Mouse (Mus musculus): ENCODE data around the gene Rptor. TPM values are rescaled to one million over a fixed set of nuclear protein-coding genes. Genes with fewer than 3 reads are reported as not detected.
"Not testable (repeated sequence)": the region's sequence is repeated elsewhere in the genome, so short reads cannot be mapped to it uniquely, and the experiment has no call there.

Rptor gene
- total RNA-seq, 4 experiments from 2014 or later = 59.2 to 68.7 (median 63.5) TPM

DNA sequence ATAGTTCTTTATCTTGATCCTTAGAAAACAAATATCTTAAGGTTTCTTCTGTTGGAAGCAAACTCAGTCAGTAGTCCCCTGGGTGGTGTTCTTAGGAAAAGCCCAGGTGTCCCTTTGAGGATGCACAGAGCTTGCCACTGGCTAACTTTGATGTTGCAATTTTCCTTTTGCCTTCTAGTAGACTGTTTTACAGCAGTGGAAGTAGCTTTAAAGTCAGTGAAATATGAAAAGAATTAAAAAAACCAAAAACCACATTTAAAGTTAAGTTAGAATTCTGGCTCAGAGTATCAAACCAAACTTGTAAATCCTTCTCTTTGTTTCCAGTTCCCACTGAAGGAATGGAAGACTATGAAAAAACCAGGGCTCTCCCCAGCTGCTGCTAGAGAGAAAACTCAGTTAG lies 47.8 kb downstream of the Rptor start:
- DNase-seq (ENCODE audit: low spot score in 2 of 2) = no peak

DNA sequence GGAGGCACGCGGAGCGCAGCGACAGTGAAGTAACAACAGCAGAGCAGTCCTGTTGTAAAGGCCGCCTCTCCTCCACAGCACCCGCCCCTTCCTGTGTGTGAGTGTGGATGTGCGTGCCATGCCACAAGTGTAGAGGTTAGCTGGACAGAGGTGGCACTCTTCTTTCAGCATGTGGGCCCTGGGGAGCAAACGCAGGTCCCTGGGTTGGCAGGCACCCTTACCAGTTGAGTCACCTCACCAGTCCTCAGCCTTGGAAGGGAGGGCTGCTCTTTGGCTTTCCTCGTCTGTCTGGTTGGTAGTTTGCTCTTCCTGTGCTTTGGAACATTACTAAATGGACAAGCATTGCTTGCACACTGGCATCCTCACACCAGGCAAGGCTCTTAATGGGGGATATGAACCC lies 50.6 kb downstream of the Rptor start:
- no peak for DNase-seq (ENCODE audit: low spot score in 2 of 2)

DNA sequence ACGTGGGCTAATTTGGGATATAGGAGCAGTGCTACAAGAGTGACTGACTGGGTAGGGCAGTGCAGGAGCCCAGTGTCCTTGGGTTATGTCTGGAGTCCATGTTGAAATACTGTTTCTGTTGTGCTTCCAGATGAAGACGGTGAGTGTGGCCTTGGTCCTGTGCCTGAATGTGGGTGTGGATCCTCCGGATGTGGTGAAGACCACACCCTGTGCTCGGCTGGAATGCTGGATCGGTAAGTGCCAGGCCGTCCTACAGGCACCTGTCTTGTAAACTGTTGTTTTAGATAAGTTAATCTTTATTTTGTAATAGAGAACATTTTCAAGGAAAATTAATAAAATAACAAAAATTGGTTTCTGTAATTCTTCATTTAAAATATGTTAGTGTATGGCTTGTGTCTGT lies 54.8 kb downstream of the Rptor start:
- no peak for DNase-seq (ENCODE audit: low spot score in 2 of 2)

DNA sequence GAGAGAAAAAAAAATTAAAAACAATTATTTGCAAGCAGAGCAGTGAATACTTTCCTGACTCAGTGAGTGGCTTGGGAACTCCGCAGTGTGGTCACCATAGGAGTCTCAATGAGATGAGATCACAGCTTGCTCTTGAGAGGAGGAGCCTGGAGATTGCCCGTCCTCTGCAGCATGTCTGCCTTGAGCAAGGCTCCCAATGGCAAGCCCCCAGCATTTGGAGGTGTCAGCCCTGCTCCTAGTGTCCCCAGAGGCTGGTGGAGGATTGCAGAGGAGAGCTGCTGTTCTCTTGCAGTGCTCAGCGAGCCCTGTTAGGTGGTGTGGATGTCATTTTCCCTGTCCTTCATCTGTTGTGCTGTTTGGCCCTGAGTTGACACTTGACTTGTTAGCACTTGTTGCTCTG lies 56.6 kb downstream of the Rptor start:
- DNase-seq (ENCODE audit: low spot score in 2 of 2) = no peak

DNA sequence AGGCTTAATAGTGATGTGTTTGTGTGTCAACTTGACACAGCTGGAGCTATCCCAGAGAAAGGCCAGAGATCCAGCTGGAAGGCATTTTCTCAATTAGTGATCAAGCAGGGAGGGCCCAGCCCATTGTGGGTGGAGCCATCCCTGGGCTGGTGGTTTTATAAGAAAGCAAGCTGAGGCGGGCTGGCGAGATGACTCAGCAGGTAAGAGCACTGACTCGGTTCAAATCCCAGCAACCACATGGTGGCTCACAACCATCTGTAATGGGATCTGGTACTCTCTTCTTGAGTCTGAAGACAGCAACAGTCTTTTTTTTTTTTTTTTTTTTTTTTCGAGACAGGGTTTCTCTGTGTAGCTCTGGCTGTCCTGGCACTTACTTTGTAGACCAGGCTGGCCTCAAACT lies 58.8 kb downstream of the Rptor start:
- DNase-seq (ENCODE audit: low spot score in 2 of 2) = not testable (repeated sequence)

DNA sequence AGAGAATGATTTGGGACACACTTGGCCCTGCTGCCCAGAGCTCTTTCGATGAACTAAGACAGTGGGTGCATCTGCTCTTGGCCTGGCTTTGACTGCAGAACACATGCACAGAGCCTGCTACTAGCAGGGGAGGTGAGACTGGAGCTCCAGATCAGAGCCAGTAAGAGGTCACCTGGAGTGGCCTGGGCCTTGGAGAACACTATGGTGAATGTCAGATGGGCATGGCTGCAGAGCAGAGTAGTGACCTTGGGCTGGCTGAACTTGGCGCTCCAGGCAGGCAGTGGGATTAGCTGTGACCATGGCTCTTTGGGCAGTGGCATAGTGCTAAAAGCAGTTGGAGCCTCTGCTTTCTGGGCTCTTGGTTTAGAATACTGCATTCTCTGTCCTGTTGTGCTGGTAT lies 61.2 kb downstream of the Rptor start:
- no peak for DNase-seq (ENCODE audit: low spot score in 2 of 2)

DNA sequence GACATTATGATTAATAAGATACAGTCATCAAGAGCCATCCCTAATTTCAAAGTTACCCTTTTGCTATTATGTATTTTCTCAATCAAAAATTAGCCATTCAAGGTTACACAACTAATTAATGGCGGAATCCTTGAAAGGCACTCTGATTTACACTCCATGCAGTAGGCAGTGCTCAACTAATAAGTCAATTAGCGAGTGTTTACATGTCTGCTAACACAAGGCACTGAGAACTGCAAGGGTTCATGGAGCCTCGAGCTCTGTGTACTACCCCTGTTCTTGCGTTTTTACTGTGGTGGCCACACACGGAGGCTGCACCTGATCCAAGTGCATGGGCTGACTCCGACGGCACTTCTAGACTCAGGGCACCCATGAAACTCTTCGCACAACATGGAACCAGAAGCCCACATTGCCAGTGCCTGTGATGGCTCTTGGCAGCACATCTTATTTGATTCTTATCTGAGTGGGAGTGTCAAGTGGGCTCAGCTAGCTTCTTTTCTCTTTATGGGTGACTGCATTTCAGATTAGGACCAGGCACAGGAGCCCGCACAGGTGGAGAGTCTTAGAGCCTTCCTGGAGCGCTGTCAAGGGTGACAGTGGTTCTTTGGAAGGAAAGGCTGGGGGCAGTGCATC lies 62.1 kb downstream of the Rptor start:
- no peak for DNase-seq (ENCODE audit: low spot score in 2 of 2)

DNA sequence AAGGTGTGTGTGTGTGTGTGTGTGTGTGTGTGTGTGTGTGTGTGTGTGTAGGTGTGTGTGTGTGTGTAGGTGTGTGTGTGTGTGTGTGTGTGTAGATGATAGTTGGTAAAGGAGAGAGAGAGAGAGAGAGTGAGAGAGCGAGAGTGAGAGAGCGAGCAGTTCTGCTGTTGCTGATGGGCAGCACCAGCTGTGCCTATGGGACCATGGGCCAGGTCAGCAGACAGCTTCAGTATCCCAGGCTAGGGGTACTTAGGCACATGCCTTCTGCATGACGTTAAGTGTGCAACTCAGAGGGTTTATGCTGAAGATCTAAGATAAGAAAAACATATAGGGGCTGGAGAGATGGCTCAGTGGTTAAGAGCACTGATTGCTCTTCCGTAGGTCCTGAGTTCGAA lies 62.6 kb downstream of the Rptor start:
- no peak for DNase-seq (ENCODE audit: low spot score in 2 of 2)

DNA sequence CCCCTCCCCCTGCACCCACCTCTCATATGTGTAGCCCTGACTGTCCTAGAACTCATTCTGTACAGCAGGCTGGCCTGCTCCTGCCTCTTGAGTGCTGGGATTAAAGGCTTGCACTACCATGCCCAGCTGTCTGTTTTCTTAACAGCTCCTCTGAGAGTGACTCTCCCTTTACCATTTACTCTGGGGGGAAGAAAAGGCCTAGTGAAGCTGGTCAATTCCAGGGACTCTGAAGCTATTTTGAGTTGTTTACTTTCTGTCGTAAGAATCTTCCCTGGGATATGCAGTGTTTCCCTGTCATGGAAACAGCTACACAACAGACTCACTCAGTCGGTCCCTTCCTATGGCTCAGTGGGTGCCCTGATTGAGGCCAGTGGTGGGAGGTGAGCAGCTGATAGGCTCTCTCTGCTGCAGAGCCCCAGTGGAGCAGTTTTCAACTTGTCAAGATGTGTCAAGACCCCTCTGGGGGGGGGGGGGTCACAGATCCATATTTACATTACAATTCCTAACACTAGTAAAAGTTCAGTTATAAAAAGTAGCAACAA lies 63.9 kb downstream of the Rptor start:
- no peak for DNase-seq (ENCODE audit: low spot score in 2 of 2)

DNA sequence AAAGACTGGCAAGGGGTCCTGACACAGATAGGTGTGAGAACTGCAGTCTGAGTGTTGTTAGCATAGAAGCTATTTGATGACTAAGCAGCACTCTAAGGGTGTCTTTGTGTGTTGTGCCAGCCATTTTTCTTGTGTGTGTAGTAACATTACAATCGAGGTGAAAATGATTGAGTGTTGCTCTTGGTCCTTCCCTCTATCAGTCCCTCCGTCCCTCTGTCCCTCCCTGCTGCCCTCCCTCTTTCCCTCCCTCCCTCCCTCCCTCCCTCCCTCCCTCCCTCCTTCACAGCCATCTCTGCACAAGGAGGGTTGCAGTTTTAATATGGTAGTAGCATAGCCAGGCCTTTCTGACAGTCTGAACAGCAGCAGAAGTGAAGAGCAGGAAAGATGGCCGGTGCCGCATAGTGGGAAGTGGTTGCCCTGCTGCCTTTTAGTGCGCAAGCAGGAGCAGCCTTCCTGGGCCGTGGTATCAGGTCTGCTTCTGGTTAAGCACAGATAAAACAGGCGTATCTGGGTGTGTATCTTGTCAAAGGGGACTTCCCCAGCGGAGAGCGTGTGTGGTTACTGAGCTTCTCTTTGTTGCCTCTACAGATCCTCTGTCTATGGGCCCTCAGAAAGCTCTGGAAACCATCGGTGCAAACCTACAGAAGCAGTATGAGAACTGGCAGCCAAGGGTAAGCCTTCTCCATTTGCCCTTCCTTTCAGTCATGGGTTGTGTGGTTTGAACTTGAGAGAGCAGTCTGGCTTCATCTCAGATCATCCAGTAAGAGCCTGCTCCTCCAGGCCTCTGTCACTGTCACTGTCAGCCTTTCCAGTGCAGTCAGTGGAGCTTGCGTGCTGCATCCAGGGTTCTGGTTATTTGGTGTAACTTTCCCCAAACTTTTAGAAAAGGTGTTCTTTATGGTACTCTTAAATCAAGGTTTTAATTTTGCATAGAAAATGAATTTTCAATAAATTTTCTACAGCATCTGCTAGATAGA lies 68.3 kb downstream of the Rptor start:
- DNase-seq (ENCODE audit: low spot score in 2 of 2) = no peak

DNA sequence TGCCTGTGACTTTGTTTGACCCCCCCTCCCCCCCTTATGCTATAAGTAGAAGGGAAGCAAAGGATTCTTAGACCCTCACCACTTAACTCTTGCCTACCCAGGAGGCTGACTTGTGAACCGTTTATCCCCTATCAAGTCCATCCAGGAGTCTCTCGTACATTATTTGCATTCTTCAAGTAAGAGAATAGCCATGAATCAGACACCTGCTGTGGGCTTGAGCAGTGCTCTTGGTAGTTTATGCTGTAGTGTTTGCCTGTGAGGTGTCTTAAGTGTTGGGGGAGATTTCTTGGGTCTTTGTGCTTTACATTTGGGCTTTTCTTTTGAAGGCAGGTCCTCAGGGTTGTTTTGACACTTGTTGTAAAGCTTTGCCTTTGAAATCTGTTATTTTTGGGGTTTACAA lies 69.3 kb downstream of the Rptor start:
- no peak for DNase-seq (ENCODE audit: low spot score in 2 of 2)

DNA sequence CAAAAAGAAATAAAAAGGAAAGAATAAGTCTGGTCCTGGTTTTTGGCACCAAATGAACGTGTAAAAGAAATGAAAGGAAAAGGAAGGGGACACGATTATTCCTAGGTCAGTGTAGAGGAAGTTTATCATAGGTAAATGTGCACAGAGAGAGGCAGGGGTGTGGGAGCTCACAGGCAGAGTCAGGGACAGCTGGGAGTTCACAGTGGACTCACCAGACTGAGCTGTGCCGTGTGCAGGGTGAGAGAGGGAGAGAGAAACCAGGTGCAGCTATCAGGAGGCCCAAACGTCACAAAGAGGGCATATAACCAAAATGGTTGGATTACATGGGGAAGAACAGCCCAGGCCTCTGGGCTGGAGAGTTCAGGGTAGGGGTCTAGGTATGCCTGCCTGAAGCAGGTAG lies 70.1 kb downstream of the Rptor start:
- no peak for DNase-seq (ENCODE audit: low spot score in 2 of 2)

DNA sequence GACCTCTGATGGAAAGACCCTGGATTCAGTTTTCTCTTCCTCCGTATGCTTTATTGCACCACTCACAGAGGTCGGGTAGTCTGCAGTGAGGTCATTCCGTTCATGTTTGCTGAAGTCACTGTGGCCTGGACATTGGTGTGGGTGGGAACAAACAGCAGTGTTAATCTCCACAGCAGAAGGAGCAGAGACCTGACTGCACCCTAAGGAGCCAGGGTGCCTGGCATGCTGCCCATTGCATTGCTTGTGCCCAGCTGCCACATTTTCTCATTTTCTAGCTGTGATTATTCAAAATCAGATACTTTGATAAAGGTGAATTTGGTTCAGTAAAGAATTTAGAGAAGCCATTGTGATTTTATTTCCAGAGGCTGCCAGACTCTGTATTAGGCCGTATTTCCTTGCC lies 72.1 kb downstream of the Rptor start:
- DNase-seq (ENCODE audit: low spot score in 2 of 2) = no peak

DNA sequence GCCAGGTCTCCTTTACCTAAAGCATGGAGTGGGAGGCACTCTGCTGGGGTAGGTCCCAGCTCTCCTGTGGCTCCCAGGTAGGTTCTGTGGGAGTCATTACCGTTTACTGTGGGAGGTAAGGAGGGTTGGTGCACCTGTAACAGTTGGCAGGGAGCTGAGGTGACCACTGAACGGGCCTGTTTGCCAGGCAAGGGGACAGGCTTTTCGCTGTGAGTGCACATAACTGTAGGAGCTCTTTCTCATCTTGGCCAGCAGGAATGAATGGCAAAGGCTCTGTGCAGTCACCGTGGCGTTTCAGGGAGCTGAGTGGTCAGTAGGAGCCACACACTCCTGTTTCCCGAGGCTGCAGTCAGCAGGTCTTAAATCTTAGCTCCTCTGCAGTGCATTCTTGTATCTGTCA lies 72.8 kb downstream of the Rptor start:
- no peak for DNase-seq (ENCODE audit: low spot score in 2 of 2)

DNA sequence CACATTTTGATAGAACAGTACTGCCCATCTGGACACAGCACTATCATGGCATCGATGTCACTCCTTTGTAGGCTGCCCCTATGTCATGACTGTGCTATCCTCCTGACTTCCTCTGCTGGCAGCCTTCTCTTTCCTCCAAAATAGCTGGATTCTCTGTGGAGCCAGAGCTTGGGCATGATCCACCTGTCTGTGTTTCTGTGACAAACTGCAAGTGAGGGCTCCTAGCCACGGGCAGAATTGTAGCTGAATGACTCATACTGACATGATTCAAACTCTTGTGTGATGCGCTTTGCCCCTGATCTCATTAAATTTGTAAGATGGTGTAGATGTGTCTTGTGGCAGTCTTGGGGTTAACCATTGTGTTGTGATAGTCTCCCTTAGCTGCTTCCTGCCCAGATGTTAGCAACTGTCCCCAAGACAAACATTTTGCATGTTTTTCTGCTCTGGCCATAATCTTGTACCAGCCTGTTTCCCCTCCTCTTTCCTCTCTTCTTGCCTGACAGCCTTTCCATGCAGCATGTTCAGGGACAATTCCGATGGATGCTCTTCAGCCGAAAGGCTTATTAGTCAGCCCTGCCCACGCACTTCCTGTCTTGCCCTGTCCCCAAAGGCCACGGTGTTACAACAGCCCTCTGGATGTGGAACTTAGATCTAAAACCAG lies 74.2 kb downstream of the Rptor start:
- DNase-seq (ENCODE audit: low spot score in 2 of 2) = no peak

DNA sequence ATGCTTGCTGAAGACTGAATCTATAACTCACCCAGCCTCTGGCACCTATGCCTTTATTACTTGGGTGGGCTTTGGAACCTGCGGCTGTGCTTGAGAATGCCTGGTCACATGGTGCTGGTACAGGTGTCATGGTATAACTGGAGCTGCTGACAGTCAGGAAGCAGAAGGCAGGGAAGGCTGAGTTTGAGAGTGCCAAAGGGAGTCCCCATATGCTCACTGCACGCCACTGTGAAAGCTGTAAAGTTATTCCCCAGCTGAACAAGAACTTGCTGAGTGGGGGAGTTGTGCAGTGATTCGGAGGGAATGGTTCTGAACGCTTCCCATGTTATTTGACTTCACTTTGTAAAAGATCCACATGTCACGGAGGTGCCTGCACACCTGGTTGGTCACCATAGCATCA lies 75.7 kb downstream of the Rptor start:
- peak in 1 of 2 experiments; percentile 37 for DNase-seq (ENCODE audit: low spot score in 2 of 2)

DNA sequence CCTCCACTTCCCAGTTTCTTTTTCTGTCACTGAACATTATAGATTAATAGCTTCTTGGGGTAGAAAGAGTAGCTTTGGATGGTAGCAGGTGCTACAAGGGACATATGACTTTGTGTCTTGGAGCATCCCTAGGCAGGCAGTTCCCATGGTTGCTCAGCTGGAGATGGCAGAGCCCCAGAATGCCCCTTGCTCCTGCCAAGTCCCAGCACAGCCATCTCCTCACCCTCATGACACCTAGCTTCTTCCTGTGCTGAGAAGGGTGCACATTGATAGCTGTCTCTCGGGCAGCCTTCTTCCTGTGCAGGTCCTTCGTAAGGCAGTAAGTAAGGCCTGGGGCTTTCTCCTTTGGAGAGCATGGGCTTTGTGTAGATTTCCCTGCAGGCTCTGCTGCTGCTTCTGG lies 78.0 kb downstream of the Rptor start:
- DNase-seq (ENCODE audit: low spot score in 2 of 2) = no peak

DNA sequence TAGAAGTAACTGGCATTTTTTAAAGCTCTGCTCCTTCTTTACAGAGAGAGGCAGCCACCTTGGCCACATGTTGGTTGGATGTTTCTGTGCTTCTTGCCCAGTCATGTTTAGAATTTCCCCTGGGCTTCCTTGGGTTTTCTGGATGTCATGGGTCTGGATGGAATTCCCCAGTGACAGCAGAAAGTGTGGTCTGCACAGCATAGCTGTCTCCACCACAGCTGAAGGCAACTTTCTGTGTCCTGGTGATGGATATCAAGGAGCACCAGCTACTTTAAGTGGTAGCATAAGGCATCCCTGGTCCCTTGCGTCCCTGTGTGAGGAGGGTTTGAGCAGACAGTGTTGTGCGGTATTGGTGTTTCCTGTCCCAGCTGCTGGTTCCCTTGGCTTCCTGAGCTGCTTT lies 79.6 kb downstream of the Rptor start:
- no peak for DNase-seq (ENCODE audit: low spot score in 2 of 2)

DNA sequence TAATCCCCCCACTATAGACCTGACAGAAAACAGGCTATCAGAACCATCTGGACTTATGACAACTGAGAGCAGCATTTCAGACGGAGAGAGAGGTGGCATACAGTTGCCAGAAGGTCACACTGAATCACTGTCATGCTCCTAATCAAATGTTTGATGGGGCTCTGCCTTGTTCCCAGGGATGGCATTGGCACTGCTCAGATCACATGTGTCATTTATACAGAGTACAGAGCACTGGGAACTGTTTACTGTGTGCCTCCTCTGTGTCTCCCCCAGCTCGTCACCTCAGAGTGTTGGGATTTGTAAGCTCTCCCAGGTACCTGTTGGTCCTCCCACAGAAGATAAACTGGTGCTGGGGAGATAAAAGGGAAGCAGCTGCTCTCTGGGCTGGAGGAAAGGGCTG lies 81.1 kb downstream of the Rptor start:
- DNase-seq (ENCODE audit: low spot score in 2 of 2) = no peak

DNA sequence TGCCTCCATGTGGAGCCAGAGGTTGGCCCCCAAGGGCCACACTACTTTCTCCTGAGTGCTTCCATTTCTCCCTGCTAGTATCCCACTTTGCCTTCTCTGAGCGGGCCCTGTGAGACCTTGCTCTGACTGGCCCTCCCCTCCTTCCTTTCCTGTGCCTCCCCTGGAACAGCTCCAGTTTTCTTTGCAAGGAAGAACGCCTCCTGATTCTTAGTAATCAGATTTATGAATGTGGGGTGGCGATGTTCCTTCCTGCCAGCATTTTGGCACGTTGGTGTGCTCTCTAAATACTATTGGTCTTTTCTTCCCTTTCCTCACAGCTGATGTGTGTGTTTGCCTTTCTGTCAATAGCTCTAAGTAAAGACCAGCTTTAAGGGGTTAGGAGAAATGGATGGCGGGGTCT lies 82.8 kb downstream of the Rptor start:
- no peak for DNase-seq (ENCODE audit: low spot score in 2 of 2)

DNA sequence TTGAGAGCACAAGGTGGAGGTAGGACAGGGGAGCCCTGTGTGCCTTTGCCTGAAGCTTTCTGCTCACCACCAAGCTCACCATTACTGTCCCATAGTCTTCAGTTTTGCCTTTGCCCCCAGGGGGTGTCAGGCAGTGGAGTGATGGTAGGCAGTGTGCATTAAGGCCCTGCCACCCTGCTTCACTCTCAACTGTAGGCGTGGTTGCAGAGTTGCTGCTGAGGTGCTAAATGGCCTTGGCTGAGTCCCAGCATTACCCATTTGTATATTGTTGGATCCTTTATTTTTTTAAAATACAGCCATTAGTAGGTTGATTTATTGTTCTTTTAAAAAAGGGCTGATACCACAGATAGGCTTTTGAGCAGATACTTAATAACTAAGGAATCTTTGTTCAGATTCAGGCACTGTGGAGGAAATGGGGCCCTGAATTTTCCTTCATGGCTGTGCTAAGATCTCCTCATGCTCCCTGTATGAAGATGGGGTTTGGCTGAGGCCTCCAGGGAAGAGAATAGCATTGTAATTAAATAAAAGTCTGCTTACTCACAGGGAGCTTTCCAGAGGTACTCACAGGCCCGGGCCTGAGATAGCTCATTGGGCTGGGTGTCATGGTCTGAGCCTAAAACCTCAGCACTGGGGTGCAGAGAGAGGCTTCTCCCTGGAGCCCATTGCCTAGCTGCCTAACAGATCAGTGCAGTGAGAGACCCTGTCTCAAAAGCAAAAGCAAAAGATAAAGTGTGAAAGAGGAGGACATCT lies 83.4 kb downstream of the Rptor start:
- no peak for DNase-seq (ENCODE audit: low spot score in 2 of 2)

Data from layer of hippocampus, adult 8-10 months (tissue).